Mouse (Mus musculus): ENCODE measurements around the gene Nup153. TPM values are rescaled to one million over a fixed set of nuclear protein-coding genes. Genes with fewer than 3 reads are reported as not detected.

Nup153 gene
- polyA plus RNA-seq, 1 experiment: 11.6 TPM

- Histone ChIP-seq H3K4me2 (ENCODE audit: low read depth) (no peak overlapping the region), H3K79me2 (ENCODE audit: control insufficient read depth, insufficient read depth) (no peaks in the 10 kb centered on the region), H3K36me3 (ENCODE audit: control insufficient read depth, insufficient read depth) (peaks cover 5% of the 10 kb centered on the region), H3K27me3 (ENCODE audit: control insufficient read depth, insufficient read depth, insufficient read length) (no peaks in the 10 kb centered on the region), H3ac (ENCODE audit: control insufficient read depth, insufficient read length) (no peak overlapping the region), H3K4me3 (no peak overlapping the region)
- TF ChIP-seq CEBPB (IDR thresholded peaks at IDR 0.05; ENCODE audit: insufficient read depth, poor library complexity, severe bottlenecking): no peak
- TF ChIP-seq SRF (IDR thresholded peaks at IDR 0.05; ENCODE audit: control insufficient read depth, insufficient read length, low read depth): no peak
- TF ChIP-seq MYOG (IDR thresholded peaks at IDR 0.05; ENCODE audit: control insufficient read depth in 1 of 3, insufficient read depth in 1 of 3, insufficient read length in 2 of 3, low read depth in 2 of 3): no peak
- TF ChIP-seq MYOD1 (IDR thresholded peaks at IDR 0.05; ENCODE audit: control insufficient read depth in 1 of 3, insufficient read length in 2 of 3, low read depth in 2 of 3): no peak
- no peak for TF ChIP-seq USF1 (IDR thresholded peaks at IDR 0.05; ENCODE audit: low read depth)
- TF ChIP-seq TCF3 (IDR thresholded peaks at IDR 0.05; ENCODE audit: insufficient read length, low read depth): no peak
These were observed 94.9 kb downstream of the Nup153 start for GRCm38 (mm10) chr13:46632796-46633195.

Other genes starting within 250 kb of the Nup153 start
- gene Cap2, start 226.1 kb downstream of the Nup153 start, polyA plus RNA-seq (2012; fragmentation: generic; extraction: Trizol): 47.4 TPM
- gene Fam8a1, start 58.4 kb downstream of the Nup153 start, polyA plus RNA-seq (2012; fragmentation: generic; extraction: Trizol): 15.7 TPM
- 15.4 TPM for gene Kif13a, start 201.9 kb upstream of the Nup153 start, polyA plus RNA-seq (2012; fragmentation: generic; extraction: Trizol)

Measured in myocyte (in vitro differentiated cells).